Mouse (Mus musculus) kidney, postnatal 0 days (tissue): ENCODE results near the gene Pcyt2. TPM values are rescaled to one million over a fixed set of nuclear protein-coding genes. Genes with fewer than 3 reads are reported as not detected.

Experiments
- ATAC-seq: fragments of 200-750 bp; cut with Nextera tagmentation; replicated peaks from 2 replicates; pipeline ENCODE4 v1.8.0; 2017; ENCODE audit warnings: low read depth, moderate number of reproducible peaks, moderate TSS enrichment, moderate library complexity; ENCODE audit not compliant: low FRiP score
- DNase-seq: peaks from one replicate; pipeline ENCODE4 v3.0.0-alpha.2; 2016; ENCODE audit warnings: low spot score
- H3K27ac ChIP-seq: fragments of 300-500 bp; sonication (generic); 2 replicates; pipeline ENCODE4 v1.5.1; 2014; ENCODE audit warnings: mild to moderate bottlenecking
- H3K27me3 ChIP-seq: fragments of 300-500 bp; sonication (generic); 2 replicates; pipeline ENCODE4 v1.6.1; 2014; ENCODE audit warnings: low read length, mixed read lengths; ENCODE audit not compliant: insufficient read depth
- H3K36me3 ChIP-seq: fragments of 300-500 bp; sonication (generic); 2 replicates; pipeline ENCODE4 v1.6.1; 2014; ENCODE audit warnings: low read length, mixed read lengths; ENCODE audit not compliant: insufficient read depth
- H3K4me1 ChIP-seq: fragments of 300-500 bp; sonication (generic); replicated peaks from 2 replicates; pipeline ENCODE4 v1.6.1; 2014; ENCODE audit warnings: antibody characterized with exemption, low read length, mixed read lengths; ENCODE audit not compliant: insufficient read depth
- H3K4me2 ChIP-seq: fragments of 300-500 bp; sonication (generic); 2 replicates; pipeline ENCODE4 v1.6.1; 2014; ENCODE audit warnings: mild to moderate bottlenecking, low read length, moderate library complexity, mixed read lengths
- H3K4me3 ChIP-seq: fragments of 300-500 bp; sonication (generic); replicated peaks from 2 replicates; pipeline ENCODE4 v1.5.1; 2014; ENCODE audit warnings: low read depth, low read length
- H3K9ac ChIP-seq: fragments of 300-500 bp; sonication (generic); 2 replicates; pipeline ENCODE4 v1.6.1; 2014; ENCODE audit warnings: low read depth, low read length
- H3K9me3 ChIP-seq: fragments of 300-500 bp; sonication (generic); replicated peaks from 2 replicates; pipeline ENCODE4 v1.6.1; 2016; ENCODE audit warnings: low read length, inconsistent platforms, mixed read lengths
- CTCF ChIP-seq: IDR thresholded peaks from 2 replicates; pipeline ENCODE4 v1.5.1; 2016; ENCODE audit warnings: antibody characterized with exemption, low read depth, mild to moderate bottlenecking, moderate library complexity
- whole genome bisulfite sequencing: fragments of 180-500 bp; shearing (Covaris S2); extraction: QIAGEN DNeasy Blood & Tissue Kit; methylation state at CpG from one replicate; pipeline ENCODE4 v1.1.7; 2014; 5-methylcytosine and 5-hydroxymethylcytosine counted together
- polyA plus RNA-seq: library from polyadenylated mRNA; unstranded; fragments of >200 nt; fragmentation: Nextera tagmentation; extraction: Ambion mirVana; gene quantifications from 2 replicates; pipeline ENCODE4 v1.2.1, GENCODE M21; 2015

The Pcyt2 gene
- 116 and 118 TPM in 2 replicates for polyA plus RNA-seq

GRCm38 (mm10) chr11:120617519-120618112, at the start of gene Pcyt2:
TSS of gene Pcyt2 (minus strand) at chr11:120617936.
- Histone ChIP-seq H3K9me3 (no peaks in the 10 kb centered on the region), H3K36me3 (peaks cover 25% of the 10 kb centered on the region), H3K27ac (peak within 1 kb of the TSS; percentile 82), H3K4me1 (peaks cover 6% of the 10 kb centered on the region; the same call in 1 of the 2 replicates), H3K27me3 (no peaks in the 10 kb centered on the region), H3K4me3 (peak within 1 kb of the TSS; percentile 74), H3K4me2 (peak within 1 kb of the TSS; percentile 62), H3K9ac (peak within 1 kb of the TSS; percentile 72)
- DNase-seq: peak; percentile 90
- ATAC-seq: peak; percentile 92
- TF ChIP-seq CTCF: no peak
- WGBS: under 1% methylated on average over 56 of the region's 56 CpGs

GRCm38 (mm10) chr11:120666617-120667016, 48.9 kb upstream of the Pcyt2 start:
- H3K4me3 ChIP-seq: no peak overlapping the region
- no peak overlapping the region for H3K27ac ChIP-seq
- WGBS: 10% methylated on average over 3 of the region's 3 CpGs
- no peak overlapping the region for H3K4me2 ChIP-seq
- no peaks in the 10 kb centered on the region for H3K36me3 ChIP-seq
- H3K4me1 ChIP-seq: no peaks in the 10 kb centered on the region
- TF ChIP-seq CTCF: no peak
- no peak overlapping the region for H3K9ac ChIP-seq
- H3K9me3 ChIP-seq: no peaks in the 10 kb centered on the region
- ATAC-seq: no peak
- 0 out of 2 replicates have a peak, but pooled peaks cover 6% of the 10 kb centered on the region for H3K27me3 ChIP-seq
- peak; percentile 16 for DNase-seq

GRCm38 (mm10) chr11:120665406-120665805, 47.7 kb upstream of the Pcyt2 start:
- no peak overlapping the region for H3K27ac ChIP-seq
- ATAC-seq (no peak), DNase-seq (peak; percentile 25)
- no peak overlapping the region for H3K9ac ChIP-seq
- no peak overlapping the region for H3K4me2 ChIP-seq
- peaks cover 4% of the 10 kb centered on the region; the same call in 1 of the 2 replicates for H3K4me1 ChIP-seq
- no peak overlapping the region for H3K4me3 ChIP-seq
- peaks cover 18% of the 10 kb centered on the region for H3K27me3 ChIP-seq
- WGBS: 85% methylated on average over 3 of the region's 3 CpGs
- no peaks in the 10 kb centered on the region for H3K36me3 ChIP-seq
- no peaks in the 10 kb centered on the region for H3K9me3 ChIP-seq
- TF ChIP-seq CTCF: no peak

- Histone ChIP-seq H3K4me3 (no peak overlapping the region), H3K4me1 (peaks cover 4% of the 10 kb centered on the region; the same call in 1 of the 2 replicates), H3K27ac (no peak overlapping the region), H3K36me3 (no peaks in the 10 kb centered on the region), H3K9ac (no peak overlapping the region), H3K27me3 (peaks cover 32% of the 10 kb centered on the region), H3K9me3 (no peaks in the 10 kb centered on the region), H3K4me2 (no peak overlapping the region)
- DNase-seq: no peak
- 94% methylated on average over 5 of the region's 5 CpGs for WGBS
- no peak for TF ChIP-seq CTCF
- ATAC-seq: no peak
These were observed 46.0 kb upstream of the Pcyt2 start for GRCm38 (mm10) chr11:120663714-120664113.

DNA sequence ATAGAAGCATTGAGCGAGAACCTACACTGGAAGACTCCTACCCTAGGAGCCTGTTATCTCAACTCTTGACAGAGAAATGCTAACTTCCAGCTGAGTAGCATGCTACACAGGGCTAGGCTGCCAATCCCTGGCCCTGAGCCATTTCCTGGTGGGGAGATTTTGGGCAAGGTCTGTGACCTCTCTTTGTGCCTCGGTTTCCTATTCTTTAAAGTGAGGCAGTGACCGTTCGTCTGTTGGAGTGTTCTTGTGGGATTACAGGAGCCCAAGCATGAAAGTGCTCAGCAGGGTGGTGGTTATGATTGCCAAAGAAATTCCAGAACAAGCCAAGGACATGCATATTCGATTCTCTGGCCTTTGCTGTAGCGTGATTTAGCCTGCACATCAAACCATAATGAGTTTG, 45.0 kb upstream of the Pcyt2 start:
- TF ChIP-seq CTCF: no peak
- H3K36me3 ChIP-seq: no peaks in the 10 kb centered on the region
- H3K9ac ChIP-seq: no peak overlapping the region
- DNase-seq (no peak), ATAC-seq (no peak)
- H3K4me1 ChIP-seq: peaks cover 4% of the 10 kb centered on the region; the same call in 1 of the 2 replicates
- H3K27ac ChIP-seq: no peak overlapping the region
- H3K4me3 ChIP-seq: no peak overlapping the region
- no peak overlapping the region for H3K4me2 ChIP-seq
- peaks cover 32% of the 10 kb centered on the region for H3K27me3 ChIP-seq
- H3K9me3 ChIP-seq: no peaks in the 10 kb centered on the region
- WGBS: 65% methylated on average over 6 of the region's 6 CpGs

DNA sequence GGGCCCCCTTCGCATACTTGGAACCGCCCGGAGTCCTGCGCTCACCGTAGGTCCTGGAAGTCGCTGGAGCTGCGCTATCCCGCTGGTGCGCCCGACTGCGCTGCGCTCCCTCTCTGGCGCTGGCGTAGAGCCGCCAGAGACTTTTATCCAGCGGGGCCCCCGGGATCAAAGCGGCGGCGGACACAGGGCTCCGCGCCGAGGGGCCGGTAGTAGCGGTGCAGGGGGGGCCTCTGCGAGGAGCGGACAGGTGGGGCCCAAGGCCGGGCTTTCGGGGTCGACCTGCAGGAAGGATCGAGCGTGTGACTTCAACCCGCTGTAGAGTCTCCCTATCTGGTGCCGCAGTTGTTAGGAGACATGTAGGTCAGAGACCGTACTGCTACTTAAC, 43.3 kb upstream of the Pcyt2 start, which contains the start of gene Notum:
Gene Notum (minus strand): TSS at position 100 of the 385 bp plus-strand sequence.
- Histone ChIP-seq H3K36me3 (no peaks in the 10 kb centered on the region), H3K4me2 (peak within 1 kb of the TSS; percentile 71), H3K27me3 (peaks cover 32% of the 10 kb centered on the region), H3K4me1 (peaks cover 4% of the 10 kb centered on the region; the same call in 1 of the 2 replicates), H3K4me3 (peak within 1 kb of the TSS; percentile 47), H3K9ac (peak within 1 kb of the TSS; percentile 52), H3K9me3 (no peaks in the 10 kb centered on the region), H3K27ac (no peak within 1 kb of the TSS)
- ATAC-seq (peak; percentile 16), DNase-seq (no peak)
- WGBS: under 1% methylated on average over 35 of the region's 35 CpGs
- TF ChIP-seq CTCF: no peak
